Mouse (Mus musculus) cerebellum, adult 11 months (tissue): ENCODE results near the gene Pdcd7.

Experiments
- DNase-seq: peaks from one replicate; pipeline ENCODE4 v3.0.0; 2022

Pdcd7 gene

DNA sequence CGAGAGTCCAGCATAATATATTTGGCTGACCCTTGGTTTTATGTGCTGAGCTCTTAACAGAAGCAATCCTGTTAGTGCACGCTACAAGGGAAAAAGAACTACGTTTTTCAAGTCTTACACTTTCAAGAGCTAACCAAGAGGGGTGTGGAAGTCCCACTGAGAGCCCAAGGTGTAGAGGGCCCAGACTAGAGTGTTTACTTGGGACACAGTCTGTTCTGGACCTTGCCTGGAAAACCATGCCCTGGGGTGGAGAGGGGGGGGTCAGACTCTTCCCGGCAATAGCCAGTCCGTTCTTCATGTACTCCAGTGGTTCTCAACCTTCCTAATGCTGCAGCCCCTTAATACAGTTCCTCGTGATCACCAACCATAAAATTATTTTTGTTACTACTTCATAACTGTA, 54.0 kb downstream of the Pdcd7 start:
- DNase-seq: no peak

DNA sequence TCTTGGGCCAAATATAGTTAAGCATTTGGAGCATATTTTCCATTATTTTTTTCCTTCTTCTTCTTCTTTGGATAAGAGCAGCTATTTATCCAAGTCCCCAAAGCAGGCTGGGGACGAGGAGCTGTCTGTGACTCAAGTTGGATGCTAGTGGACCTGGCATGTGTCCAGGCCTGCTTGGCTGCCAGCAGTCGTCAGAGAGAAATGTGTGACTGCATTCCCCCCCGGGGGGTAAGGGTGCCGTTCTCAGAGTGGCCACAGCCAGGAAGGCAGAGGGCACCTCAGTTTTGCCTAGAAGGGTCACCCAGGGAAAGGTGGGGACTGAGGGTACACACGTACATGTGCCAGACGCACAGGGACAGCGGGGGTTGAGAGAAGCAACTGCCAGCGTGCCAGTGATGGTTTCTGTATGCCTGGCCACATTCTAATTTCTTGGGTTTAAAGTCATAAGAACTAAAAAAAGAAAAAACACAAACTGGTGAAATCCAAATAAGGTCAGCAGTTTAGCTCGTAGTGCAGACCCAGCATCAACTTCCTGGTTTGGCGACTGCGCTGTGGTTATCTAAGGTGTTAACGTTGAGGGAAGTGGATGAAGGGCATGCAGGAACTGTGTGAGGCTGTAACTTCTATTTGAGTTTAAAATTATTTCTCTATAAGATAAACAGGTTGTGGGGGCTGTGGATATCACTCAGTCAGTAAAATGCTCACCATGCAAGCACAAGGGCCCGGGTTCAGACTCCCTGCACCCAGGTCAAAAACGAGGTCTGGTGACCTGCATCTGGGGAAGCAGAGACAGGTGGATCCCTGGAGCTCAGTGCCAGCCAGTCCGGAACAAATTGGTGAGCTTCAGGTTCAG, 58.7 kb downstream of the Pdcd7 start:
- peak; percentile 52 for DNase-seq

- DNase-seq: no peak
Measured at GRCm38 (mm10) chr9:65405184-65405449, 59.2 kb downstream of the Pdcd7 start.

DNA sequence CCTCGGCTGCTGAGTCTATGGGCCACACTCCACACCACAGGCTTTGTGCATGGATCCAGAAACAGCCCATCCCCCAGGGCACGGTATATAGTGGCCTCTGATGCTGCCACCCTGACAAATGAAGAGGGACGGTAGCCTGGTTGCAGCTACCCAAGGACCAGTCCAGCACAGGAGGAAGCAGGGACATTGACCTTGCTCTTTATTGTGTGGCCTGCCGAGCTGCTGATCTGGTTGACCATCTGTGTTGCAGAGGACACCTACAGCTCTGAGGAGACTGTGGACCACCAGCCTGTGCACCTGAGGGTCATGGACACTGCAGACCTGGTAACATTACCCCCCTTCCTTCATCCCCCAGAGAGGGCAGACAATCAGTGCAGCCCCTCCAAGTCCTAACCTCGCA, 61.4 kb downstream of the Pdcd7 start:
- no peak for DNase-seq

GRCm38 (mm10) chr9:65407861-65408260, 62.0 kb downstream of the Pdcd7 start:
- no peak for DNase-seq

DNA sequence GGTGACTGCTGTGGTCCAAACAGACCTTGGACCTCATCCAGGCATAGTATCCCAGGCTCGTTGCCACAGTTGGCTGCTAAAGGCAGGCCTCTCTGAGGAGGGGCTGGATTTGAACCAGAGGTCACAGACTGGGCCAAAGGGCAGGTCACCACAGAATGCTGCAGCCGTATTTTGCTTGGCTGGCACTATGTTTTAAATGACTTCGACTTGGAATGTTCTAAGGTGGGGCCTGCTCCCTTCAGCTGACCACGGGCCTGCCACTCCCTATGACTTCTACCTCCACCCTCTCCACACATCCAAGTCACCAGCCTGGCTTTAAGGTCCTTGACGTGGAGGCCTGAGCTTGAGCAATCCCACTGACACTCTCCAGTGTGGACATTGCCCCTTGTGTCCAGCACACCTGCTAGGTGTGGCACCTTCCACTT, 63.0 kb downstream of the Pdcd7 start:
- DNase-seq: no peak
